Mouse (Mus musculus) ES-E14 (cell line): ENCODE data around the gene Cib1.

Source experiments
- CHD2 ChIP-seq: IDR thresholded peaks from 2 replicates; pipeline ENCODE4 v1.6.1; 2014; ENCODE audit warnings: mild to moderate bottlenecking, low read depth, low read length, inconsistent platforms
- HCFC1 ChIP-seq: IDR thresholded peaks from 2 replicates; pipeline ENCODE4 v1.6.1; 2012; ENCODE audit warnings: low read length, inconsistent platforms, borderline replicate concordance; ENCODE audit not compliant: insufficient read depth
- ZC3H11A ChIP-seq: IDR thresholded peaks from 2 replicates; pipeline ENCODE4 v1.6.1; 2012; ENCODE audit warnings: low read depth, mild to moderate bottlenecking, inconsistent platforms, low read length, borderline replicate concordance

DNA sequence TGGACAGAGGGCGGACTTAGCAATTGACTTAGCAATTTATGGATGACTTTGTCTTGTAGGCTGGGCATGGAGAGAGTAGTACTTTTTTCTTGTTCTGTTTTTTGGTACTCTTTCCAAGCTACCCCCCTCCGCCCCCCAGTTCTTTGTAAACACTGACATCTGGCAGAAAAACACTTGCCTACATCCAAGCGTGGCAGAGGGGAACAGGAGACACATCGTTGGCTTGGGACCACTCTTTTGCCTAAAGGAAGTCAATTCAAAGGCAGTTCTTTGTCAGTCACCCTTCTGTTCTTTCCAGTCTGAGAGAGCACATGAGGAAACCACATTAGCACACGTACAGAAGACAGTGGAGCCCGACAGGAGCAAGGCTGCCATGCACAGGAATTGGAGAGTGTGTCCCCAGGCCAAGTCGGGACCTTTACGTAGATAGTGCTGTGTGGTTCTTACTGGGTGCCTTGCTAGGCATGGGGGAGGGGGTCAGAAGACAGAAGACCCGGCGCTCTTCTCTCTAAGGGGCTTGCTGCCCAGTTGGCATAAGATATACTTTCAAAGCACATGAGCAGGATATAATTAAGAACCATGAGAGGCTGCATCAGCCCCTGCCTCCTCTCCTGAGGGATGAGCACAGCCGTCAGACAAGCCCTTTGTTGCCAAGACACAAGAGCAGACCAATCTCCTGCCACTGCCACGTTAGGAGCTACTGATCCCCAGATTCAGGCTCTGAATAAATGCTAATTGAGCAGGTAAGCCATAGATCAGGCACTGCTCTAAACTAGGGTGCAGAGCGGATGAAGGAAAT, 38.5 kb downstream of the Cib1 start:
- no peak for TF ChIP-seq HCFC1
- TF ChIP-seq ZC3H11A, result no peak
- TF ChIP-seq CHD2, result no peak
